Mouse (Mus musculus) heart, embryonic 12.5 days (tissue): Measurements from ENCODE around the gene Cygb. TPM values are rescaled to one million over a fixed set of nuclear protein-coding genes. Genes with fewer than 3 reads are reported as not detected.
"Not testable (repeated sequence)": the region's sequence is repeated elsewhere in the genome, so short reads cannot be mapped to it uniquely, and the experiment has no call there.

Experiments
- ATAC-seq: fragments of 200-750 bp; cut with Nextera tagmentation; 2 replicates; pipeline ENCODE4 v1.8.0; 2017; ENCODE audit warnings: moderate TSS enrichment, moderate library complexity; ENCODE audit not compliant: insufficient number of reproducible peaks, low FRiP score
- H3K27ac ChIP-seq: fragments of 300-500 bp; sonication (generic); 2 replicates; pipeline ENCODE4 v1.5.1; 2016; ENCODE audit warnings: mild to moderate bottlenecking, moderate library complexity; ENCODE audit not compliant: poor library complexity, severe bottlenecking
- H3K27me3 ChIP-seq: fragments of 300-500 bp; sonication (generic); replicated peaks from 2 replicates; pipeline ENCODE4 v1.6.1; 2016; ENCODE audit warnings: mild to moderate bottlenecking, moderate library complexity
- H3K36me3 ChIP-seq: fragments of 300-500 bp; sonication (generic); 2 replicates; pipeline ENCODE4 v1.6.1; 2016; ENCODE audit warnings: mild to moderate bottlenecking, moderate library complexity
- H3K4me1 ChIP-seq: fragments of 300-500 bp; sonication (generic); replicated peaks from 2 replicates; pipeline ENCODE4 v1.6.1; 2016; ENCODE audit warnings: mild to moderate bottlenecking
- H3K4me2 ChIP-seq: fragments of 300-500 bp; sonication (generic); 2 replicates; pipeline ENCODE4 v1.6.1; 2016; ENCODE audit warnings: mild to moderate bottlenecking, moderate library complexity
- H3K4me3 ChIP-seq: fragments of 300-500 bp; sonication (generic); 2 replicates; pipeline ENCODE4 v1.5.1; 2016; ENCODE audit warnings: mild to moderate bottlenecking
- H3K9ac ChIP-seq: fragments of 300-500 bp; sonication (generic); 2 replicates; pipeline ENCODE4 v1.6.1; 2016; ENCODE audit warnings: mild to moderate bottlenecking, moderate library complexity
- H3K9me3 ChIP-seq: fragments of 300-500 bp; sonication (generic); replicated peaks from 2 replicates; pipeline ENCODE4 v1.6.1; 2016; ENCODE audit warnings: mild to moderate bottlenecking, moderate library complexity
- WGBS: fragments of 180-500 bp; shearing (Covaris S2); methylation state at CpG from one replicate; pipeline ENCODE4 v1.1.7; 2016; 5-methylcytosine and 5-hydroxymethylcytosine counted together
- polyA plus RNA-seq: library from polyadenylated mRNA; unstranded; fragments of >200 nt; fragmentation: Nextera tagmentation; extraction: Ambion mirVana; gene quantifications from 2 replicates; pipeline ENCODE4 v1.2.1, GENCODE M21; 2016

Cygb gene
- polyA plus RNA-seq, 1 experiment from 2014 or later: 1.4 TPM

DNA sequence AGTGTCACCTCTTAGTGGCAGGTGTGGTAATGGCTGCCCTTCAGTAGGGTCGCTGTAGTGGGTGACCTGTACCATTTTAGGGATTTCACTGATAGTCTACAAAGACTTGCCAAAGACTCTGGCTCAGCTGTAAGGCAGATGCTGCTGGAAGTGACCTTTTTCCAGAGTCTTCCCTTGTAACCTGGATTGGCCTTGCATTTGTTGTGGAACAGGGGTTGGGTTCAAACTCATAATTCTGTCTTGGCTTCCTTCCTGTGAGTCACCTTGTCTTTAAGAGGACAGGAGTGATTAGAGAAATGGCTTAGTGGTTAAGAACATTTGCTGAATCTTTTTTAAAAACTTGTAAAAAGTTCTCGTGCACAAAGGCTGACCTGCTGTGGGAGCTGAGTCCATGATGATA, 19.3 kb upstream of the Cygb start:
- H3K27ac ChIP-seq: no peak overlapping the region
- 0 out of 2 replicates have a peak, but pooled peaks cover 6% of the 10 kb centered on the region for H3K27me3 ChIP-seq
- peaks cover 42% of the 10 kb centered on the region for H3K4me1 ChIP-seq
- 85% methylated on average over 2 of the region's 2 CpGs for WGBS
- peak overlapping the region; percentile 70; the same call in 1 of the 2 replicates for H3K4me3 ChIP-seq
- H3K36me3 ChIP-seq: peaks cover 54% of the 10 kb centered on the region
- peak overlapping the region; percentile 91 for H3K4me2 ChIP-seq
- no peak for ATAC-seq
- peak overlapping the region; percentile 92; the same call in 1 of the 2 replicates for H3K9ac ChIP-seq
- H3K9me3 ChIP-seq: no peaks in the 10 kb centered on the region

DNA sequence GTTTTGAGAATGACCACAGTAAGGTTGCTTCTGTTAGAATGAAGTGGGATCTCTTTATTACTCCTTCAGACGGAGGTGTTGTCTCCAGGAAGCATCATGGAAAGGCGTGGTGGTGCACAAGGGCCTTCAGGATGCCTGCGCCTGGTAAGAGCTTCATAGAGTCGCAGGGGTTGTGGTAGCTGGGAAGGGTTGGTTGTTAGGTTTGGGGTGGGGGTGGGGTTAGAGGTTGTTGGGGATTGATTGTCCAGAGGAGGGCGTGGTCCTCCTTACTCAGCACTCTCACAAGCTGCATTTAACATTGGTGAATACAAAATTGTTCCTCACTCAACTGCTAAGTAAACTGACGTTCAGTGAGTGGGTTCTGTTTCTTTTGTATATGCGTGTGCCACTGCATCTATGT, 18.5 kb upstream of the Cygb start:
- ATAC-seq: no peak
- H3K4me1 ChIP-seq: peaks cover 42% of the 10 kb centered on the region
- 18% methylated on average over 7 of the region's 7 CpGs for WGBS
- peaks cover 50% of the 10 kb centered on the region for H3K36me3 ChIP-seq
- H3K4me2 ChIP-seq: peak overlapping the region; percentile 91
- peak overlapping the region; percentile 92 for H3K9ac ChIP-seq
- 0 out of 2 replicates have a peak overlapping the region, but pooled peaks have one; percentile 63 for H3K27ac ChIP-seq
- H3K9me3 ChIP-seq: no peaks in the 10 kb centered on the region
- 0 out of 2 replicates have a peak, but pooled peaks cover 6% of the 10 kb centered on the region for H3K27me3 ChIP-seq
- peak overlapping the region; percentile 70 for H3K4me3 ChIP-seq

DNA sequence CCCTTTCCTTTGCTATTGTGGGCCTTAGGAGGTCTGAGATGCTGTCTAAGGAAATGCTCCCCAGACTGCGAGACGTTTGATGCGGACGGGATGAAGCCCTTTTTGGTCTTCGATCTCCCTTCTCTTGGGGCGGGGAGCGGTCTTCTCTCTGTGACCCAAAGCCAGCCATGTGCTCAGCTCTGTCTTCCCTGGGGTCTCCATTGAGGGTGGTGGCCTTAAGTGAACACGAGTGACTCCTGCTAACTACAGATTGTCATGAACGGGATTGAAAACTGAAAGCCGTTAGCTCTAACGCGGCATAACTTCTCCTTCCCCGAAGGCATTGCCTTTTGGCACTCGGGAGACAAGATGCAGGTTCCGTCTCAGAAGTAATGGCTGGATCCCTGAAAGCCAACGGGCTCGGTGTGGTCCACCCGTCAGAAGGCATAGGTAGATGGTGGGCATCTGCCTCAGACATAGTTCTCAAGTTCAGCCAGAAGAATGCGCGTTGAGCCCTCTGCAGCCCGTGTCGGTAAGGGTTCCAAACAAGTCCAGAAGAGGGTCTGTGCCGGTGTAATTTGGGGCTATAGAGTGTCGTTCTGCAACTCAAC, 17.8 kb upstream of the Cygb start:
- ATAC-seq: peak; percentile 26; the same call in 1 of the 2 replicates
- under 1% methylated on average over 24 of the region's 24 CpGs for WGBS
- peak overlapping the region; percentile 92 for H3K9ac ChIP-seq
- H3K4me1 ChIP-seq: peaks cover 42% of the 10 kb centered on the region
- H3K27me3 ChIP-seq: 0 out of 2 replicates have a peak, but pooled peaks cover 6% of the 10 kb centered on the region
- peak overlapping the region; percentile 70 for H3K4me3 ChIP-seq
- no peaks in the 10 kb centered on the region for H3K9me3 ChIP-seq
- H3K36me3 ChIP-seq: peaks cover 44% of the 10 kb centered on the region
- peak overlapping the region; percentile 91 for H3K4me2 ChIP-seq
- H3K27ac ChIP-seq: peak overlapping the region; percentile 63; the same call in 1 of the 2 replicates

GRCm38 (mm10) chr11:116671112-116671844, 17.2 kb upstream of the Cygb start:
- H3K4me3 ChIP-seq: peak overlapping the region; percentile 70
- peak overlapping the region; percentile 92 for H3K9ac ChIP-seq
- peak overlapping the region; percentile 91 for H3K4me2 ChIP-seq
- ATAC-seq: peak; percentile 88
- peaks cover 42% of the 10 kb centered on the region for H3K4me1 ChIP-seq
- H3K27ac ChIP-seq: peak overlapping the region; percentile 63; the same call in 1 of the 2 replicates
- 0 out of 2 replicates have a peak, but pooled peaks cover 6% of the 10 kb centered on the region for H3K27me3 ChIP-seq
- H3K36me3 ChIP-seq: peaks cover 38% of the 10 kb centered on the region
- no peaks in the 10 kb centered on the region for H3K9me3 ChIP-seq
- WGBS: 2% methylated on average over 45 of the region's 45 CpGs

DNA sequence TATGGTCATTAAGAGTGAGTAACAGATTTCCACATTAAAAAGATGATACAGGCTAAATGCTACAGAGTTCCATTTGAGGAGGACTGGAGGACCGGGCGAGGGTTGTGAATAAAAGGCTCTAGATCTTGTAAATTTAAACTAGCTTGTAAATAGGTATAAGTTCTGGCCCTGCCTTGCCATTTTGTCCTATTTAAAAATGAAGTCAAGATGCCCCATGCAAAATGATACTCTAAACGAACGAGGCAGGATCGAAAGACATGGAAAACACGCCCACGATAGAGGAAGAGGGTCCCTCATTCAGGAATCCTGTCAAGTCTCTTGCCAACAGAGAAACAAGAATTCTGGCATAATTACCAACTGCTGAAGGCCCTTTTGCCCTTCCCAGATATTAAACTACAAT, 16.3 kb upstream of the Cygb start:
- peaks cover 42% of the 10 kb centered on the region for H3K4me1 ChIP-seq
- WGBS: 86% methylated on average over 7 of the region's 7 CpGs
- H3K9me3 ChIP-seq: no peaks in the 10 kb centered on the region
- 0 out of 2 replicates have a peak overlapping the region, but pooled peaks have one; percentile 91 for H3K4me2 ChIP-seq
- H3K27me3 ChIP-seq: 0 out of 2 replicates have a peak, but pooled peaks cover 6% of the 10 kb centered on the region
- H3K27ac ChIP-seq: no peak overlapping the region
- no peak for ATAC-seq
- peaks cover 29% of the 10 kb centered on the region for H3K36me3 ChIP-seq
- no peak overlapping the region for H3K4me3 ChIP-seq
- H3K9ac ChIP-seq: no peak overlapping the region; the same call in 1 of the 2 replicates

GRCm38 (mm10) chr11:116669787-116670365, 15.8 kb upstream of the Cygb start:
- Histone ChIP-seq H3K4me1 (peaks cover 41% of the 10 kb centered on the region), H3K36me3 (peaks cover 24% of the 10 kb centered on the region), H3K9ac (no peak overlapping the region), H3K27me3 (0 out of 2 replicates have a peak, but pooled peaks cover 6% of the 10 kb centered on the region), H3K9me3 (no peaks in the 10 kb centered on the region), H3K27ac (no peak overlapping the region), H3K4me2 (no peak overlapping the region), H3K4me3 (no peak overlapping the region)
- WGBS: 48% methylated on average over 13 of the region's 13 CpGs
- no peak for ATAC-seq

- 23% methylated on average over 5 of the region's 5 CpGs for WGBS
- Histone ChIP-seq H3K9ac (no peak overlapping the region), H3K4me1 (peaks cover 35% of the 10 kb centered on the region), H3K27me3 (0 out of 2 replicates have a peak, but pooled peaks cover 6% of the 10 kb centered on the region), H3K27ac (no peak overlapping the region), H3K4me2 (no peak overlapping the region), H3K4me3 (no peak overlapping the region), H3K36me3 (peaks cover 18% of the 10 kb centered on the region), H3K9me3 (no peaks in the 10 kb centered on the region)
- no peak for ATAC-seq
Measured at GRCm38 (mm10) chr11:116669316-116669715, 15.2 kb upstream of the Cygb start.

DNA sequence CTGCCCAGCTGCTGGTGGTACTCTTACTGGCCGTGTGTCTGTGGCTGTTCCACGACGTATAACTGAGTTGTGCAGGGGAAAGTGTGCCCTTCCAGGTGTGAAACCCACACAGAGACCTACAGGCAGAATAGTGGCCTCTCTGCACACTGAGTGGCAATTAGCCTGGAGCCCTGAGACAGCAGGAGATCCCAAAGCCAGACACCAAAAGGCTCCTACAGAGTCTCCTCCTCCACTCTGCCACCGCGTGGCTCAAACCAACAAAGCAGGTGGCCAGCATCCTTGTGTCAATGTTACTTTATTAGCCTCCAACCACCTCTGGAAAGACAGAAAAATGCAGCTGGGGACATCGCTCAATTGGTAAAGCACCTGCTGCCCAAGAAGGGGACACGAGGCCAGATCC, 14.7 kb upstream of the Cygb start:
- H3K4me2 ChIP-seq: no peak overlapping the region
- H3K27me3 ChIP-seq: 0 out of 2 replicates have a peak, but pooled peaks cover 6% of the 10 kb centered on the region
- no peak for ATAC-seq
- WGBS: 41% methylated on average over 7 of the region's 7 CpGs
- peaks cover 39% of the 10 kb centered on the region for H3K4me1 ChIP-seq
- no peak overlapping the region for H3K4me3 ChIP-seq
- no peak overlapping the region for H3K9ac ChIP-seq
- H3K36me3 ChIP-seq: peaks cover 13% of the 10 kb centered on the region
- no peak overlapping the region for H3K27ac ChIP-seq
- no peaks in the 10 kb centered on the region for H3K9me3 ChIP-seq

- Histone ChIP-seq H3K27ac (no peak overlapping the region), H3K9ac (no peak overlapping the region), H3K9me3 (no peaks in the 10 kb centered on the region), H3K4me3 (no peak overlapping the region), H3K4me1 (peaks cover 42% of the 10 kb centered on the region), H3K36me3 (peaks cover 9% of the 10 kb centered on the region), H3K4me2 (no peak overlapping the region), H3K27me3 (0 out of 2 replicates have a peak, but pooled peaks cover 8% of the 10 kb centered on the region)
- no peak for ATAC-seq
- WGBS: 64% methylated on average over 10 of the region's 10 CpGs
Measured at GRCm38 (mm10) chr11:116668381-116668825, 14.3 kb upstream of the Cygb start.

- H3K4me1 ChIP-seq: peaks cover 42% of the 10 kb centered on the region
- H3K9me3 ChIP-seq: no peaks in the 10 kb centered on the region
- H3K27ac ChIP-seq: no peak overlapping the region
- WGBS: 80% methylated on average over 8 of the region's 8 CpGs
- ATAC-seq: no peak
- no peak overlapping the region for H3K4me2 ChIP-seq
- H3K9ac ChIP-seq: no peak overlapping the region
- H3K4me3 ChIP-seq: no peak overlapping the region
- H3K36me3 ChIP-seq: peaks cover 4% of the 10 kb centered on the region
- H3K27me3 ChIP-seq: 0 out of 2 replicates have a peak, but pooled peaks cover 13% of the 10 kb centered on the region
Measured at GRCm38 (mm10) chr11:116667930-116668329, 13.8 kb upstream of the Cygb start.

DNA sequence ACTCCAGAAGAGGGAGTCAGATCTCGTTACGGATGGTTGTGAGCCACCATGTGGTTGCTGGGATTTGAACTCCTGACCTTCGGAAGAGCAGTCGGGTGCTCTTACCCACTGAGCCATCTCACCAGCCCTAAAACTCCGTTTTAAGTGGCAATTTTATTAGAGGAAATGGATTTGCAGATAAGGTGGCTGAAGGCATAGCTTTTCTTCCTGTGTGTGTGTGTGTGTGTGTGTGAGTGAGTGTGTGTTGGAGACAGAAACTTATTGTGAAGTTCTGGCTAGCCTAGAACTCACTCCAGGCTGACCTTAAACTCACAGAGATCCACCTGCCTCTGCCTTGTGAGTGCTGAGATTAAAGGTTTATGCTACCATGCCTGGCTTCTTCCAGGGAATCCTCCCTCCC, 12.9 kb upstream of the Cygb start:
- not testable (repeated sequence) for H3K36me3 ChIP-seq, H3K27ac ChIP-seq, H3K9ac ChIP-seq, ATAC-seq, H3K4me2 ChIP-seq, H3K4me3 ChIP-seq, H3K9me3 ChIP-seq
- 81% methylated on average over 5 of the region's 5 CpGs for WGBS
- Histone ChIP-seq H3K4me1 (peaks cover 43% of the 10 kb centered on the region), H3K27me3 (0 out of 2 replicates have a peak, but pooled peaks cover 20% of the 10 kb centered on the region)
